Mouse (Mus musculus) left cerebral cortex, postnatal 4 days (tissue): ENCODE measurements around the gene Rnf32. TPM values are rescaled to one million over a fixed set of nuclear protein-coding genes. Genes with fewer than 3 reads are reported as not detected.
A peak's percentile ranks its signal among the peaks of the same experiment; 100 is the strongest.

Experiments
- DNase-seq: peaks from one replicate; pipeline ENCODE4 v3.0.0-alpha.2; 2022
- intact Hi-C: fragments of 180-260 bp; cut with DNase I; formaldehyde crosslinking; loops from one replicate; pipeline ENCODE4 v1.15.1; 2025
- total RNA-seq, 2 experiments: library from RNA; stranded (reverse); gene quantifications; 2 replicates each; pipeline ENCODE4 v1.2.3; 2021

Gene Rnf32
- total RNA-seq: 10 to 100 TPM; 20.7 to 21.2 TPM

- intact Hi-C loops: loop anchor here (10.0 kb wide), 1 partner anchor 731 kb away; the partner anchor contains the start of gene Shh
- DNase-seq: peak; percentile 95
These were observed at the start of gene Rnf32 for GRCm38 (mm10) chr5:29195570-29196263. Gene Rnf32, plus strand, starts transcription at chr5:29195992.

- no peak for DNase-seq
- intact Hi-C loops: no loop called here
These were observed 45.6 kb upstream of the Rnf32 start for GRCm38 (mm10) chr5:29150146-29150545.

- intact Hi-C loops: no loop called here
- no peak for DNase-seq
These were observed 35.9 kb upstream of the Rnf32 start for GRCm38 (mm10) chr5:29159849-29160248.

- intact Hi-C loops: no loop called here
- no peak for DNase-seq
These were observed 28.8 kb upstream of the Rnf32 start for GRCm38 (mm10) chr5:29166947-29167346.

- intact Hi-C loops: no loop called here
- DNase-seq: no peak
These were observed 25.6 kb upstream of the Rnf32 start for GRCm38 (mm10) chr5:29170193-29170592.

GRCm38 (mm10) chr5:29171165-29171564, 24.6 kb upstream of the Rnf32 start:
- DNase-seq: no peak
- intact Hi-C loops: no loop called here

- DNase-seq: no peak
- intact Hi-C loops: no loop called here
These were observed 9.0 kb upstream of the Rnf32 start for GRCm38 (mm10) chr5:29186798-29187197.

- intact Hi-C loops: loop anchor here (10.0 kb wide), 1 partner anchor 730 kb away; the partner anchor contains the start of gene Shh
- DNase-seq: no peak
These were observed 592 bp upstream of the Rnf32 start for GRCm38 (mm10) chr5:29195231-29195569.

- DNase-seq: no peak
- intact Hi-C loops: loop anchor here (10.0 kb wide), 1 partner anchor 731 kb away; the partner anchor contains the start of gene Shh
These were observed 469 bp downstream of the Rnf32 start for GRCm38 (mm10) chr5:29196264-29196658.

GRCm38 (mm10) chr5:29197187-29197586, 1.4 kb downstream of the Rnf32 start:
- intact Hi-C loops: loop anchor here (10.0 kb wide), 1 partner anchor 732 kb away; the partner anchor contains the start of gene Shh
- no peak for DNase-seq

- intact Hi-C loops: loop anchor here (10.0 kb wide), 1 partner anchor 734 kb away; the partner anchor contains the start of gene Shh
- DNase-seq: no peak
These were observed 3.2 kb downstream of the Rnf32 start for GRCm38 (mm10) chr5:29198960-29199488.

- DNase-seq: no peak
- intact Hi-C loops: loop anchor here (10.0 kb wide), 1 partner anchor 735 kb away; the partner anchor contains the start of gene Shh
These were observed 4.1 kb downstream of the Rnf32 start for GRCm38 (mm10) chr5:29199868-29200267.

- intact Hi-C loops: no loop called here
- DNase-seq: no peak
These were observed 9.9 kb downstream of the Rnf32 start for GRCm38 (mm10) chr5:29205690-29206089.

- intact Hi-C loops: no loop called here
- DNase-seq: no peak
These were observed 16.3 kb downstream of the Rnf32 start for GRCm38 (mm10) chr5:29211980-29212555.

- intact Hi-C loops: no loop called here
- no peak for DNase-seq
These were observed 22.2 kb downstream of the Rnf32 start for GRCm38 (mm10) chr5:29217997-29218396.

GRCm38 (mm10) chr5:29224089-29224488, 28.3 kb downstream of the Rnf32 start:
- DNase-seq: no peak
- intact Hi-C loops: no loop called here

GRCm38 (mm10) chr5:29230481-29230880, 34.7 kb downstream of the Rnf32 start:
- DNase-seq: no peak
- intact Hi-C loops: no loop called here

- no peak for DNase-seq
- intact Hi-C loops: no loop called here
These were observed 42.6 kb downstream of the Rnf32 start for GRCm38 (mm10) chr5:29238379-29238778.

- DNase-seq: no peak
- intact Hi-C loops: no loop called here
These were observed 49.0 kb downstream of the Rnf32 start for GRCm38 (mm10) chr5:29244769-29245168.

GRCm38 (mm10) chr5:29250795-29251495, 55.2 kb downstream of the Rnf32 start:
- intact Hi-C loops: no loop called here
- no peak for DNase-seq

GRCm38 (mm10) chr5:29251496-29251873, 55.7 kb downstream of the Rnf32 start:
- intact Hi-C loops: no loop called here
- DNase-seq: no peak
